Comparison of ENCODE assay signal across 8 mouse cellular contexts in the genomic region with DNA sequence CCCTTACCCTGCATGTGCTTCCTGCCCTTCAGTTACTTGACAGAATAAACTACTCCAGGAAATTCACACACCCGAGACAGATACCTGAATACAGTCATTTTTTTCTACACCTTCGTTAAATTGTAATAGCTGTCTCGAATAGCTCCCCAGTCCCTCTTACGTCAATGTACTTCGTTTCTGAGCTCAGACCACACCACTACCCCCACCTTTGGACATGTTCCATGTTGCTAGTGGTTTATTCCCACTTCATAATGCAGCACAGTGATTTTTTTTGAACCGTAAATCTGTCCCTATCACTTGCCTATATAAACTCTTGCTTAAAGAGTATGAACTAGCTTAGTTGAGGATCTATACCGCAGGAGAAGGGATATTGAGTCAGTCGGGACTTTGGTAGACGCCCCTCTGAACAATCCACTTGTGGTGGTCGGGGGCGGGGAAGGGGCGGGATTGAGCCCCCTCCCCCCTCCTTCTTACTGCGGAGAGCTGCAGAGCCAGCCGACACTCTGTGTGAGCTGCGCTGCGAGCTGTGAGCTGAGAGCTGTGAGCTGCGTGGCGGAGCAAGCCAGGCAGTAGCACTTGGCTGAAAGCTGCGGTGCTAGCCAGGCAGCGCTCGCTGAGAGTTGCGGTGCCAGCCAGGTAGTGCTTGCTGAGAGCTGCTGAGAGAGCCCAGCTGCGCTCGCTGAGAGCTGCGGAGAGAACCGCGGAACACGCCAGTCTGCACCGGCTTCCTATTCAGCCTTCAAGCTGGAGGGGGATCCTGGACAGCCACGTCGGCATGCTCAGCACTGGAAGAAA. TPM values are rescaled to one million over a fixed set of nuclear protein-coding genes. Genes with fewer than 3 reads are reported as not detected.
DNase-seq lines count a peak whose midpoint lies in the region; ATAC-seq and TF ChIP-seq lines count a peak whose summit lies in the region.

TSS of gene Magel2 (plus strand) at position 501 of the 795 bp plus-strand sequence.

- no peaks in the 10 kb centered on the region for H3K36me3 ChIP-seq in forebrain, embryonic 16.5 days (ENCODE audit: control insufficient read depth, insufficient read depth)
- no peaks in the 10 kb centered on the region for H3K36me3 ChIP-seq in liver, embryonic 13.5 days
- H3K36me3 ChIP-seq in stomach, embryonic 14.5 days (ENCODE audit: control insufficient read depth, insufficient read depth, low read length) = no peaks in the 10 kb centered on the region

- peak within 1 kb of the TSS; percentile 25; the same call in 1 of the 2 replicates for H3K4me3 ChIP-seq in left cerebral cortex, adult 2 months
- H3K4me3 ChIP-seq in forebrain, embryonic 16.5 days (replicated peaks; ENCODE audit: low read length) = peak within 1 kb of the TSS; percentile 55
- peak within 1 kb of the TSS; percentile 31 for H3K4me3 ChIP-seq in liver, embryonic 13.5 days (replicated peaks)
- H3K4me3 ChIP-seq in stomach, embryonic 14.5 days (ENCODE audit: low read depth, low read length) = peak within 1 kb of the TSS; percentile 36

- 0 out of 2 replicates have a peak, but pooled peaks cover 2% of the 10 kb centered on the region for H3K4me1 ChIP-seq in forebrain, embryonic 16.5 days (replicated peaks; ENCODE audit: control insufficient read depth, insufficient read depth, low read length)
- H3K4me1 ChIP-seq in liver, embryonic 13.5 days (replicated peaks) = no peaks in the 10 kb centered on the region
- no peaks in the 10 kb centered on the region for H3K4me1 ChIP-seq in stomach, embryonic 14.5 days (ENCODE audit: control insufficient read depth, insufficient read depth, low read length)

- 25% methylated on average over 31 of the region's 31 CpGs for WGBS in forebrain, embryonic 16.5 days
- WGBS in liver, embryonic 13.5 days (ENCODE audit: insufficient replicate concordance) = 13% methylated on average over 31 of the region's 31 CpGs
- WGBS in stomach, embryonic 14.5 days = 20% methylated on average over 31 of the region's 31 CpGs

- H3K9me3 ChIP-seq in forebrain, embryonic 16.5 days (ENCODE audit: control insufficient read depth, low read length) = peaks cover 3% of the 10 kb centered on the region; the same call in 1 of the 2 replicates
- H3K9me3 ChIP-seq in liver, embryonic 13.5 days (replicated peaks) = 0 out of 2 replicates have a peak, but pooled peaks cover 2% of the 10 kb centered on the region
- H3K9me3 ChIP-seq in stomach, embryonic 14.5 days (ENCODE audit: control insufficient read depth, low read depth, low read length) = no peaks in the 10 kb centered on the region; the same call in 1 of the 2 replicates

- H3K4me2 ChIP-seq in forebrain, embryonic 16.5 days (ENCODE audit: low read length) = peak within 1 kb of the TSS; percentile 59
- peak within 1 kb of the TSS; percentile 34 for H3K4me2 ChIP-seq in liver, embryonic 13.5 days
- H3K4me2 ChIP-seq in stomach, embryonic 14.5 days (replicated peaks; ENCODE audit: low read depth, low read length) = peak within 1 kb of the TSS; percentile 35

- no peak; the same call in 1 of the 2 replicates for TF ChIP-seq CTCF in left cerebral cortex, adult 2 months (IDR thresholded peaks at IDR 0.05)

- peak within 1 kb of the TSS; percentile 63 for H3K9ac ChIP-seq in forebrain, embryonic 16.5 days (replicated peaks; ENCODE audit: low read depth, low read length)
- H3K9ac ChIP-seq in liver, embryonic 13.5 days = no peak within 1 kb of the TSS
- H3K9ac ChIP-seq in stomach, embryonic 14.5 days (replicated peaks; ENCODE audit: low read depth, low read length) = no peak within 1 kb of the TSS; the same call in 1 of the 2 replicates

- ATAC-seq in forebrain, embryonic 16.5 days = peak; percentile 96
- no peak for ATAC-seq in liver, embryonic 13.5 days (ENCODE audit: low read depth)
- ATAC-seq in stomach, embryonic 14.5 days (ENCODE audit: insufficient number of reproducible peaks, insufficient read depth, low FRiP score, low read depth) = peak; percentile 87

- peak; percentile 21 to 38 for DNase-seq in left cerebral cortex, adult 2 months (ENCODE audit: extremely low spot score in 1 of 2, low spot score in 2 of 2)
- DNase-seq in left cerebral cortex, adult 11 months (ENCODE audit: low spot score) = no peak
- peak; percentile 67 for DNase-seq in brain, embryonic 18.5 days (ENCODE audit: low read depth, low spot score)
- no peak for DNase-seq in liver, embryonic 13.5 days
- DNase-seq in spleen, adult 18-20 months = no peak
- DNase-seq in spleen, postnatal 36 days (ENCODE audit: low spot score in 2 of 2) = no peak

- no peak within 1 kb of the TSS for H3K27ac ChIP-seq in left cerebral cortex, adult 2 months
- H3K27ac ChIP-seq in forebrain, embryonic 16.5 days (ENCODE audit: low read length) = peak within 1 kb of the TSS; percentile 67
- H3K27ac ChIP-seq in liver, embryonic 13.5 days = no peak within 1 kb of the TSS
- H3K27ac ChIP-seq in stomach, embryonic 14.5 days (ENCODE audit: low read length) = no peak within 1 kb of the TSS

- no peaks in the 10 kb centered on the region for H3K27me3 ChIP-seq in forebrain, embryonic 16.5 days (replicated peaks; ENCODE audit: control insufficient read depth, insufficient read depth, low read length)
- H3K27me3 ChIP-seq in liver, embryonic 13.5 days = peaks cover 6% of the 10 kb centered on the region; the same call in 1 of the 2 replicates
- no peaks in the 10 kb centered on the region for H3K27me3 ChIP-seq in stomach, embryonic 14.5 days (ENCODE audit: control insufficient read depth, insufficient read depth, low read length)

- intact Hi-C loops in left cerebral cortex, adult 2 months (cut with DNase I) = no loop called here

RNA-seq across cellular contexts. Expression of gene Magel2, which starts in this region (rescaled TPM):
- total RNA-seq in left cerebral cortex, adult 2 months (2021) = 1 to 10 TPM; 1.4 to 3.5 TPM
- 5.1 and 14.1 TPM in 2 replicates for polyA plus RNA-seq in forebrain, embryonic 16.5 days (2015; fragmentation: Nextera tagmentation; extraction: Ambion mirVana)
- 0.09 TPM in 2 replicates for polyA plus RNA-seq in liver, embryonic 13.5 days (2015; fragmentation: Nextera tagmentation; extraction: Ambion mirVana)
- 1.9 and 2.6 TPM in 2 replicates for polyA plus RNA-seq in stomach, embryonic 14.5 days (2014; fragmentation: Nextera tagmentation; extraction: Ambion mirVana)

Comparison
In these comparisons a context has a peak if more than half of its experiments do, and no peak if none do; other contexts are left out.
1. DNase-seq: peak in left cerebral cortex, adult 2 months (2 of 2) and brain, embryonic 18.5 days (single experiment); none in left cerebral cortex, adult 11 months (single experiment), liver, embryonic 13.5 days (single experiment), spleen, adult 18-20 months (0 of 2) and spleen, postnatal 36 days (0 of 2).
2. Peak in every context shown above with its lines, with median percentiles within 50 percentile points of each other: H3K4me3 ChIP-seq and H3K4me2 ChIP-seq.